Mouse (Mus musculus) spleen, postnatal 14 days (tissue): ENCODE results near the gene Stac3.

Experiments
- DNase-seq, 2 experiments: peaks; one replicate each; pipeline ENCODE4 v3.0.0; 2021 to 2022; ENCODE audit warnings: low spot score in 2 of 2

Gene Stac3

DNA sequence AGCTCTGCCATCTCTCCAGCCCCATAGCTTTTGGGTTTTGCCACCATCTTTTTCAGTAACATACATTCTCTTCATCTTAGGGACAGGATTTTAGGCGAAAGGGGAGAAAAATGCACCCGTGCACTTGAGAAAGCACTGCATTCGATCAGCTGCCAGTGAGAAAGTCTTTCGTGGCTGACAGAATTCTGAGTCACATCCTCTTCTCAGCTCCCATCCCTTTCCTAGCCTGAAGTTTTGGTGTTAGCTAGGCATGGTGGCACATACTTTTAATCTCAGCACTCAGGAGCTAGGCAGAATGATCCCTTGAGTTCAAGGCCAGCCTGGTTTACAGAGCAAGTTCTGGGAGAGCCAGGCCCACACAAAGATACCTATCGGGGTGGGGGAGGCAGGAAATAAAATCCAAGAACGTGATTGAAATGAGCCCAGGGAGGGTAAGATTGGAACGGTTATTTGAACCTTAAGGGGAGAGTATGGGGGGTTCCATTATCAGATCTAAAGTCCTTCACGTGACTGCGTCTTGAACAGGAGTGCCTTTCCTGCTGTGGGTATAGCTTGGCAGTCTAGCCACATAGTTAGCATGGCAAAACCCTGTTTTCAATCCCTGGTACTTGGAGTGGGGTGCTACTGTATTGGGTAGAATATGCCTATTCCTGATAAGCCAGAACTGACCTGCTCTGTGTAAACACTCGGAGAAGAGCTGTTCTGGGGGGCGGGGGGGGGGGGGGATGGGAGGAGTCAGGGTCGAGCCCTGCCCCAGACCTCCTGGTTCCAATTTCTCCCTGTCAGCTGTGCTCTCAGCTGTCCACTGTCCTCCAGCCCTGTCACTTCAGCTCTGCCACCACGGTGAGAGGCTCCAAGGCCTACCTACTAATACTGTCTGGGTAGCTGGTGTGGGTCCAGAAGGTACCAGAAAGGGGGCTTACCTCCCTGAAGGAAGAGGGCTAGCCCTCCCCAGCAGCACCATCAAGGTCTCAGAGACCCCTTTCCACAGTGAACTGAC is at the start of gene Stac3:
Gene Stac3, plus strand, starts transcription at position 793 of the 1,000 bp plus-strand sequence.
- no peak for DNase-seq

DNA sequence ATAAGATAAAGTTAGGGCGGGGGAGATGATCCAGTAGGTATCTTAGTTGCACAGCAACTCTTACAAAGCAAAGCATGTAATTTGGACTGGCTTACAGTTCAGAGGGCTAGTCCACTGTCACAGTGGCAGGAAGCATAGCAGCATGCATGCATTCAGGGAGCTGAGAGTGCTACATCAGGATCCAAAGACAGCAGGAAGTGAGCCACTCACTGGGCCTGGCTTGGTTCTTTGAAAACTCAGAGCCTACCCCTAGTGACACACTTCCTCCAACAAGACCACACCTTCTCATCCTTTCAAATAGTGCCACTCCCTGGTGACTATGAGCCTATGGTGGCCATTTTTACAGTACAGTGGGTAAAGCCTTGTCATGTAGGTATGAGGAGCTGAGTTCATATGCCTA is 47.8 kb upstream of the Stac3 start:
- no peak for DNase-seq

DNA sequence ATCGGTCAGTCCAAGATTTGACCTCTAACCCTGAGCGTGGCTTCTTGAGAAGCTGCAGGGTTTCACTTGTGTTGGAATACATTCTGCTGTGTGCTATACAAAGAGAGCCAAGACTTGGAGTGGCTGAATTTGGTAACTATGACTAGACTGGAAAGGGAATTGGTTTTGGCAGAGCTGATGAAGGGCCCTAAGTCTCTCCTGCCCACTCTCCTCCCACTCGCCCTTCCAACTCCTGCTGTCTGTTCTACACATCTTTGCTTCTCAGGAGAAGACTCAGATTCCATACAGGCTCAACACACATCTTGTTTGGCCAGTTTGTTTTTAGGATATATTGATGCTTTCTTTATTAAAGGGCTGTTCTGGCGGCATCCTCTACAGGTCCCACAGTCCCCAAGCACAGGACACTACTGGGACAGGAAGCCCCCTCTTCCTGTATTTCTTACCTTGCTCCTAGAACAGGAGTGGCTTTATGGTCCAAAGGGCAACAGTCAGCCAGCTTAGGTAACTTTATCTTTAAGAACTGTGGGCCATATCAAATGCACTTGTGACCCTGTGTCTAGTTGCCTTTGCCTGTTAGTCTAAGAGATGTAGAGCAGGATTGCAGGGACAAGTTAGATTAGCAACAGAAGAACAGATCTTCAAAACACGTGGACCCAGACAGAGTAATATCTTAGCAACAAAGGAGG is 38.9 kb upstream of the Stac3 start:
- DNase-seq: no peak

DNA sequence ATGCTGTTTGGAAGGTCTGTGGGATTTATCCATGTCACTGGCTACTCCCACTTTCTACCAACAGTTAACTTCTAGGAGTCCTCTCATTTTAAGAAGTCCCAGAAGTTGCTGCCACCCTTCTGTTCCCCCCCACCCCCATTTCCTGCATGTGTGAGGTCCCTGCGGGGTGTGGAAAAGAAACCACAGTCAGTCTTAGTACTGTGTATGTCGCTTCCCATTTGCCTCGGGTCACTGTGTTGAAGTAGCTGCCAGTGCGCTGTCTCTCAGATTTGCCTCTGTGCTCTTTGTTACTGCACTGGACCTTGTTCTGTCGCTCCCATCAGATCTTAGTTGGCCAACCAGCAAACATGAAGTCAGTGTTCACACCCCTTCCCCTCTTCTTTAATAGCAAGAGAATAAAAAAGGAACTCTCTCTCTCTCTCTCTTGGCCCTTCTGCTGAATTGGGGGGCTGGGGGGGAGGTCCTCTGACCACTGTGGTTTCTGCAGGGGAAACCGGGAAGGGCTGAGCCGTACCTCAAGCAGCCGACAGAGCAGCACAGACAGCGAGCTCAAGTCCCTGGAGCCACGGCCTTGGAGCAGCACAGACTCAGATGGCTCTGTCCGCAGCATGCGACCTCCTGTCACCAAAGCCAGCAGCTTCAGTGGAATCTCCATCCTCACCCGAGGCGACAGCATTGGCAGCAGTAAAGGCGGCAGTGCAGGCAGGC is 30.1 kb upstream of the Stac3 start:
- no peak for DNase-seq

DNA sequence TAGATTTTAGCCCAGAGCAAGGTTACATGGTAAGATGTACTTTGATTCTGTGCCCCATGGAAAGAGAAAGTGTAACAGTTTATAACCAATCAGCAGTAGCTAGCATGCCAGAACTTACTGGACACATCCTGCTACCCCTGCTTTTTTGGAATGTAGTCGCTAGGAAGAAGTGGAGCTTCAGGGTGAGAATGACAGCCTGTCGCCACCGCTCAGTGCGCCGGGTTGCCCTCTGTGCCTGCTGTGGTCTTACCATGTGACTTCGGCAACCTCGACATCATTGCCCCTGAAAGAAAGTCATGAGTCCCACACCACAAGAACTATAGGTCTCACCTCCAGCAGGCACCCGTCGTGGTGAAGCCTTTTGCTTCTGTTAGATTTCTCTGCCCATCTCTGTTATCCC is 28.8 kb upstream of the Stac3 start:
- DNase-seq: no peak

DNA sequence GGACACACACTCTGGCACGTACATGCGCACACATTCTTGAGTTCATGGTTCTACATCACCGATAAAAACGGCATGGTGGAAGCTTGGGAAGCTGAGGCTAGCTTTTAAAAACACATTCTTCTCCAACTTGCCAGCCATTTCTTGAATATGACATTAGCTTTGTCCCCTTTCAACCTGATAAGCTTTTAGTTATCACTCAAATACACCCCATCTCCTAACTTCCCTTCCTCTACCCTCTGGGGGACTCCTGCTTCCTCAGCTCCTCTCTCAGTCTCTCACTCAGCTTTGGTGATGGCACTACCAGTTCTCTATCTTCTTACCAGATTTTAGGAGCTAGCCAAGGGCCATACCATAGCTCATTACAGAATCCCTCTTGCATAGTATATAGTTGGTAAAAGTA is 26.3 kb upstream of the Stac3 start:
- DNase-seq: no peak

DNA sequence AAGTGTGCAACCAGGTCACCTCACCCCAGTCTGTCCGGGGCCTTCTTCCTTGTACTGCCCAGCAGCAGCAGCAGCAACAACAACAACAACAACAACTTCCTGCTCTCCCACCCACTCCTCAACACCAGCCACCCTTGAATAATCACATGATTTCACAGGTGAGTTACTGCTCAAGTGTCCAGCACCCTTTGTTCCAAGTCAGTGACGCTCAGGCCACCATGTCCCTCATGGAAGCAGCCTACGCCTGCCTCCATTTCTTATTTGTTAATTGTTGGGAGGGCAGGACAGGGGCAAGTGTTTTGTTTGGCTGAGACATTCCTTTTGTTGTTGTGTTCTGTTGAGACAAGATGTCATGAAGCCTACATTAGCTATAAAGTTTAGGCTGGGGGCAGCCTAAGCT is 24.9 kb upstream of the Stac3 start:
- DNase-seq: no peak

DNA sequence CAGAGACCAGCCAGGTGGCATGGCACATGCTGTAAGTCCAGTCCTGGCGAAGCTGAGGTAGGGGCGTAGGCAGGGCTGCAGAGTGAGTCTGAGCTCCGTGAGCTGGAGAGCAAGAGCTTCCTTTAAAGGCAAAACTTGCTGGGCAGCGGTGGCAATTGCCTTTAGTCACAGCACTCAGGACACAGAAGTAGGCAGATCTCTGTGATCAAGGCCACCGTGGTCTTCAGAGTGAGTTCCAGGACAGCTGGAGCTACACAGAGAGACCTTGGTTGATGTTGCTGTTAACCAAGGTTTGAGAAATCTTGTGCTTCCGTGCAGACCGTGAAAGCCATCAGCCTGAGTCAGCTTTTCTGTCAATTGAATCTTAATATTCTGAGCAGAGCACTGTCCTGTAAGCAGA is 24.2 kb upstream of the Stac3 start:
- DNase-seq: no peak

DNA sequence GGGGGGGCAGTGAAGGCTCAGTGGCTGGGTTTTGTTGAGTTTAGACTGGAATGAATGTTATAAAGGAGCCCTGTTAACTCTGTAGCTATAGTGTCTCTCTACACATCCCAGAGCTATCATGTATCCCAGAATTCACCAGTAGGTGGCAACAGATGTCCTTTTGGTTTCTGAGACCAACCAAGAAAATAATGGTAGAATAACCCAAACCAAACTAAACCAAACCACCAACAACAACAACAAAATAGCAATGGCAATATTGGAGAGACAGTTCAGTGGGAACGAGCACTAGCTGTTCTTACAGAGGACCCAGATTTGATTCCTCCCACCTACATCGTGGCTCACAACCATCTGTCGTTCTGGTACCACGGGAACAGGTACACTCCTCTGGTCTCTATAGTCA is 22.4 kb upstream of the Stac3 start:
- DNase-seq: no peak

DNA sequence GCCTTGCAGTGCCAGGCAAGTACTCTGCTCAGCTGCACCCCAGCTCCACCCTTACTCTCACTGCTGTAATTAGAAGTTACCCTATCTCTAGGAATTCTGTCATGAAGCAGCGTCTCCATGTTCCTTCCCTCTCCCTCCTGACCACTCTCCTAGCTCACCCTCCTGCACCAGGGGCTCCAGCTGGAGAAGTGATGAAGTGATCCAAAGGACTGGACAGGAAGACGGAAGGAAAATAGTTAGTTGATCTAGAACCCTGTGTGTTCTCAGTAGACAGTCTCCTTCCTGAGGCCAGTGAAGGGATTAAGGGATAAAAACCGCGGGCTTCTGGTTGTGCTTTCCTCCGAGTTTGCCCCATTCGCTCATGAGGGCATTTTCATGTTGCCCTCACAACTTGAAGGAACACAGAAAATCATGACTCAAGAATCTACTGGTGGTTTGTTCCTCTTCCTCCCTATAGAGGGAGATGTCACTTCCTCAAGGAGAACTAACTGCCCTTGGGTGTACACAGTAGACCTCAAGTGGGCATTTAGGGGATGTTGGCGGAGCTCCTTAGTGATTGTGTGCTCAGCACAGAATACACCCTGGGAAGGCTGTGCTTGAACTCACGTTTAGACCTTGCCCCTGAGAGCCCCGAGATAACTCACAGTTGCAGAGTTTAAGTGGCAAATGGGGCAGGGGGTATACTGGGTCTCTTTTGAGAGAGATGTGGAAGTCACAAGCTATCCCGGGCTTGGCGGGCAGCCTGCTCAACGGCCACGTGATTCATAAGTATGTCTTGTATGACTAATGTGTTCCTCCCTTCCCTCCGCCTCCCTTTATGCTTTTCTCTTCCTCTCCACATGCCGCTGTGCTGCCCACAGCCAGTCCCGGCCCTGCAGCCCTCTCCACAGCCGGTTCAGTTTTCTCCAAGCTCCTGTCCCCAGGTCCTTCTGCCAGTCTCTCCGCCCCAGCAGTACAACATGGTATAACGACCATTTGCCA is 20.4 kb upstream of the Stac3 start:
- DNase-seq: no peak

DNA sequence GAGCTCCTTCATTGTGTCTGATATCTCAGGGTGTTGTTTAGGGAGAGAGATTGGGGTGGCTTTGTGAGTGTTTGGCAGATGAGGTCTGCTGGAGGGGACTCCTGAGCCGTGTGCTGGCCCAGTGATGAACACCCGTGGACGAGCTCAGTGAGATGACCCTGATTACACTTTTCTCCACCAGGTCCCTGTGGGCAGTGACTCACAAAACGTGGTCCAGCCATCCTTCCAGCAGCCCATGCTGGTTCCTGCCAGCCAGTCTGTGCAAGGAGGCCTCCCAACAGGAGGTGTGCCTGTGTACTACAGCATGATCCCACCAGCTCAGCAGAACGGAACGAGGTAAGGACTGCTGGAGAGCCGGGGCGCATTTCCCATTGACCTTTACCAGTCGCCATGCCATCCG is 16.3 kb upstream of the Stac3 start:
- DNase-seq: no peak

DNA sequence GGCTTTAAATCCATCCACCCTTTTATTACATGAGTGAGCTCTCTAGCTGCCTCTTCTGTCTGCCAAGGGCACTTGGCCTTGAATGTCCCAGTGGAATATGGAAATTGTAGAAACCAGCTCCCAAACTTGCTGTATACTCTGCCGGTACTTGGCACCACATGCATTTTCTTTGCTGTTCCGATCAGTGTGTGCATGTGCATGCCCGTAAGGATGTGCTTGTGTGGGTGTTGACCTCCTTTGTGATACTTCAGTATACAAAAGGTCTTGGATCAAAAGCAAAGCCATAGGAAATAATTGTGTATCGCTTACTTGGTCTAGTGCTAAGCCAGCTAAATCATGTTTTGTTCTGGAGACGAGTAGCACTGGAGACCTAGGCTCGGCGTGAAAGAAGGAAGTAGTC is 12.6 kb upstream of the Stac3 start:
- DNase-seq: no peak

DNA sequence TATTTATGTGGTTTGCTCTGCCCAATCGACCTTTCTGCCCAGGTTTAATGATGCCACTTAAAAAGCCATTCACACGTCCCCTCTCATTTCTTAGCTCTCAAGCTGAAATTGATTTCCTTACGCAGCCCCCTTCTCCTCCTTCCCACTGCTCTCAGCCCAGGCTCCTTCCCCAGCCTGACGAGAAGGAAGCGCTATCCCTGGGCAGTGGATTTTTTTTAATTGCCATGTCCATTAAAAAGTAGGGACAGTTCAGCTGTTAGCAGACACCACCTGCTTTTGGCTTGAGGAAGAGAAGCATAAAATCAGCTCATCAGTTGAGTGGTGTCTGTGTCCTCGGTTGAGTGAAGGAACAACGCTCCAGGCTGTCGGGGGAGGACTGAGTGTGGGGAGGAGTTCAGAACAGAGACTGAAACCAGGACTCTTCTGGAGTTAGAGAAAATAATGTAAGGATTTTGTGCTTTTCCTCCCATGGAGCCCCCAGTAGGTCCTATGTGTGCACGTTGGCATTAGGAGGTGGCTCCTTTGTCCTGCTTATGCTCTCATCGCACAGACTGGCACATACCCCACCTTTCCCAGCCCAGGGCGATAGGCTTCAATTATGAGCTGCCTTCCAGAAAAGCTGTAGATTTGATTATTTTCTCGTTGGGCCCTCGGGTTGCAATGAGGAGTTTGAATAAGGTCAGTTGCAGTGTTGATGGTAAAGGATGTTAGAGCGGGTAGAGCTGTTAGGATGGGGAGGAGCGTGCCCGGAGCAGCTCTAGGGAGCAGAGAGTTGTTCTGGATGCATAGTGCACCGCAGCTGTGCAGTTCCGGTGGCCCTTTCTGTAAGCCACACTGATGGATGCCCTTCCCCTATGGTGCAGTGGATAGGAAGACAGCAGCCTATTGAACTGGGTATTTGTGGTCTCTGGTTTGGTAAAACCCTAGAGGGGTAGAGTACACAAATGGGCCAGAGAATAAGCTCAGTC is 11.0 kb upstream of the Stac3 start:
- no peak for DNase-seq

DNA sequence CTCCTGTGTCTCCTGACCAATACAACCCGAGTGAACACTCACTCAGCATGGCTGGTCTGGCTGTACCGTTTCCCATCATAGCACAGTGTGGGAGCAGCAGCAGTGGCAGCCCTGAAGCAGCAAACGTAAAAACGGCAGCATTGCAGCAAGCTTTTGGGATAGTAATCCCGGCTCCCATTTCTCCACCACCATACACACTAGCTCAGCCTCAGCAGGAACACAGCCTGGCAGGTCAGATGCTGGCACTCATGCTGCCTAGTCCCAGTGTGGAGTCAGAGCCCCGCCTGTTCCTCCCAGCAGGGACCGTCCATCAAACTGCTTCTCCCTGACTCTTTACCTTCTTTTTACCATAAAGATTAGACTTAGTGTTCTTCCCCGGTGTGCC is 10.4 kb upstream of the Stac3 start:
- no peak for DNase-seq

DNA sequence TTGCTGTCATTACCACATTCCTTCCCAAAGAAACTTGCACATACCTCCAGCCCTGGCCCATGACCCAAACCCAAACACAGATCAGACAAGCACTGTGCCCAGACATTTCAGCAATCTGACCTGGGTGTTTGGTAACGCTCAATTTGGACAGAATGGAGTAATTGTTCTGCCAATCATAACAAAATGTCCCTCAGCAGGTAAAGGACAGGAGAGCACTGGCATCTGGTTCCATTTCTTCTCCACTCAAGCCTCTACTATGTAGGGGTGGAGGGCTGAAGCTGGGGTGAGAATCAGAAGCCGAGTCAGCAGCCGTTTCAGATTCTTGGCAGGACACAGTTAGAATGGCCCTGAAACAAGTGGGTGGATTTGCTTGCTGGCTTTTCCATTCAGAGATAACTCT is 9.4 kb upstream of the Stac3 start:
- no peak for DNase-seq

DNA sequence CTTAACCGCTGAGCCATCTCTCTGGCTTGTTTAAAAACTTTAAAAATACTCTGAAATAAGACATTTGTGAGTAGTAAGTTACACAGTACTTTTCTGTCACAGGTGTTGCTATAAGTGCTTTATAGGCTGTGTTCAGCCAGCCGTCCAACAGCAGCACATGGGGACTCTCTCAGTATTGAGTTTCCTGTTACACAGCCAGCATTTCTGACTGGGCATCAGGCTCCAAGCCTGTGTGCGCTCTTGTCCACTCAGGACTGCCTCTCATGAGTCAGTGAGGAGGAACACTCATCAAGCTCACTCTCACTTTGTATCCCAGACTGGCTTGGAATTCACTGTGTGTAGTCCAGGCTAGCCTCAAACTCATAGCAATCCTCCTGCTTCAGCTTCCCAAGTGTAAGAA is 5.3 kb upstream of the Stac3 start:
- DNase-seq: no peak

DNA sequence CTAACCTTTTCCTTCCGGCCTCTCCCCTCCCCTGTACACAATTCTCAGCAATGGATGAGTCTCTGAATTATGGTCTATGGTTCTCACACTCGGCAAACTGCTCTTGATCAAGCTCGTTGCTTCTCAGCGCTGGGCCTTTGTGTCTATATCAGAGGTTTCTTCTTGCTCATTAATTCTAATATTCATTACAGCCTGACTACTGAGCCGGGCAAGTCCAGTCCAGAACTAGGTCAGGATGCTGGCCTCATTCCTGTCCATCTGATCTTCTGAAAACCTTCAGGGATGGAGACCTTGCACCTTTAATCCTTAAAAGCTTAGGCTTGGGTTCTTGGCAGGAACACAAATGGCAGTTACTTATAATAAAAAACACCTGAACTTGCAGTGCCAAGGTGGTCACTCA is 2.0 kb upstream of the Stac3 start:
- DNase-seq: no peak

DNA sequence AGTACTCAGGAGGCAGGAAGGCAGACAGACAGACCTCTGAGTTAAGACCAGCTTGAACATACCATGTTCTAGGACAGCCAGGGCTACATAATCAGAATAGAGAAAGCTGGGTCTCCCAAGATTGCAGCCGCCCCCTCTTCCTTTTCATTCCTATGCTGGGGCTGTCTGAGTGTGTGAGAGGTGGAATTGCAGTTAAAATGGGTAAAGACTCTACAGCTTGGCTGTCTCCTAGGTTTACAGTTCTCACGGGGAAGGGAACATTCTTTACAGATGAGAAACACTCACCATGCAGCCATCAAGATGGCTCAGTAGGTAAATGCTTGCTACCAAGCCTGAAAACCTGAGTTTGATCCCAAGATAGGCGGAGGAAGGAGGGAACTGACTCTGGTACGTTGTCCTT is 1.4 kb upstream of the Stac3 start:
- no peak for DNase-seq

DNA sequence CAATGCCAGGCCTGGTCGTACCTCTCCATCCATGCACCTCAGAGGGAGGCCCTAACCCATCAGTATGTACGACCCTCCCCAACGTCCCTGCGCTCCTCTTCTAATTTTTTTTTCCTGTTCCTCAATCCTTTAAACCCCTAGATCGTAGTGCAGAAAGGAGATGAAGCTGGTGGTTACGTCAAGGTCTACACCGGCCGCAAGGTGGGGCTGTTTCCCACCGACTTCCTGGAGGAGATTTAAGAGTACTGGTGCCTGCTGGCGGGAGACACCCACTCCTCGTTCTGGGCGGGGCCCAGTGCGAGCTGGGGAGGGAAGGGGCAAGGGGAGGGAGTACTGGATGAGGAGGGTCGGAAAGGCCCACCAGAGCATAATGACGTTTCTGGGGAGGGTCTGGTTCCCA is 6.8 kb downstream of the Stac3 start:
- DNase-seq: peak; percentile 51 to 72
